Mouse (Mus musculus): ENCODE data around the gene Asna1. TPM values are rescaled to one million over a fixed set of nuclear protein-coding genes. Genes with fewer than 3 reads are reported as not detected.

Asna1 gene
- polyA plus RNA-seq (2021) = 159 TPM

DNA sequence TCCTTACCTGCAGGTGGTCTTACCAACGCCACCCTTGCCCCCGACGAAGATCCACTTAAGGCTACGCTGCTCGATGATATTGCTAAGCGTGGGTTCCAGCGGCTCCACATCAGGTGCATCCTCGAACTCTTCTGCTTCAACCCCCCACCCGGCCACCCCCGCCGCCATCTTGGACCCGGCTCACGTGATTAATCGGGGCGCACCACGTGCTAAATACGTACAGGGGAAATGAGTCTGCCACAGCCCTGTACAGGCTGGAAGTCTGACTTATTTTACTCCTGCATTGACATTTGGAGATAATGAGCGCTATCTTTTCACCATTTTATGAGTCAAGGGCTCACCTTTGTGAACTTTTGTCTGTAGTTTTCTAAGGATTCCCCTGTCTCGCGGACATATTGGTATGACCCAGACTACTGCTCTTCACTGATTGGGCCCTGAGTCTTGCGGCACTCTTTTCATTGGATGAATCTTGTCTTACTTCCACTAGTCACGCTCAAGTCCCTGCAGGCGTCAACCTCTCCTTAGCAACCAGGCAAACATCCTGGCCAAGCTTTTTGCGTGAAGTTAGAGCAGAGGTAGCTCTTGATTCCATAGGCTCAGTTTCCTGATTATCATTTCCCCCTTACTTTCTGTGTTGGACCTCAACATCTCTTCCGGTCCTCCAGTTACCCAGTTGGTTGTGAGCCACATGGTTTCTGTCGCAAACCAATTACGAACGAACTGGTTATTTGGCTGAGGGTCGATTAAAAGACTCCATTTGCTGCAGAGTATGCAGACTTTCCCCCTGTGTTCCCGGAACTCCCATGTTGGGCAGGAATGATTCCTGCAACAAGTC is at the start of gene Asna1:
TSS of gene Asna1 (minus strand) at position 184 of the 835 bp plus-strand sequence.
- DNase-seq (ENCODE audit: low read depth, low spot score) = peak; percentile 80
- no peaks in the 10 kb centered on the region for H3K27me3 ChIP-seq
- POLR2A ChIA-PET = interaction anchor here (1.4 to 1.9 kb wide), 3 partner anchors 8 to 49 kb away, joined by 3 to 9 read pairs (median 7); no protein-coding TSS in a partner anchor
- no peak for TF ChIP-seq CTCF (IDR thresholded peaks at IDR 0.05)
- CTCF ChIA-PET = interaction anchor here (0.9 to 2.0 kb wide), 3 partner anchors 11 to 46 kb away, joined by 4 to 8 read pairs (median 5); partner anchors contain the start of genes Dhps and Tnpo2
- ATAC-seq = peak; percentile 73
- in situ Hi-C loops (cut with MboI; ENCODE audit: low pct_unique_long_range_greater_than_20kb) = no loop called here

DNA sequence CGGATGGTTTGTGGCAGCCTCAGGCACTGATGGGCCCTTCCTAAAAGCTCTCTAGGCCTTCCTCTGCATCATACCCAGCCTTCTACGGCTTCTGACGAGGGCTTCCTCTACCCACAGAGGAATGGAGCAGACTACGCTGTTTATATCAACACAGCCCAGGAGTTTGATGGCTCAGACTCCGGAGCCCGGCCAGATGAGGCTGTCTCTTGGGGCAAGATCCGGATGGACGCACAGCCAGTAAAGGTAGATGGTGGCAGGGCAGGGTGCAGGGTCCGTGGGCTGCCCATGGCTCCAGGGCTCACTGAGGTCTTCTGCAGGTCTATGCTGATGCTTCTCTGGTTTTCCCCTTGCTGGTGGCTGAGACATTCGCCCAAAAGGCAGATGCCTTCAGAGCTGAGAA is 49.5 kb upstream of the Asna1 start:
- no peak for TF ChIP-seq CTCF (IDR thresholded peaks at IDR 0.05)
- ChIA-PET POLR2A (no interaction called here), CTCF (no interaction called here)
- no peak for DNase-seq (ENCODE audit: low read depth, low spot score)
- no peaks in the 10 kb centered on the region for H3K27me3 ChIP-seq
- ATAC-seq = no peak
- in situ Hi-C loops (cut with MboI; ENCODE audit: low pct_unique_long_range_greater_than_20kb) = no loop called here

DNA sequence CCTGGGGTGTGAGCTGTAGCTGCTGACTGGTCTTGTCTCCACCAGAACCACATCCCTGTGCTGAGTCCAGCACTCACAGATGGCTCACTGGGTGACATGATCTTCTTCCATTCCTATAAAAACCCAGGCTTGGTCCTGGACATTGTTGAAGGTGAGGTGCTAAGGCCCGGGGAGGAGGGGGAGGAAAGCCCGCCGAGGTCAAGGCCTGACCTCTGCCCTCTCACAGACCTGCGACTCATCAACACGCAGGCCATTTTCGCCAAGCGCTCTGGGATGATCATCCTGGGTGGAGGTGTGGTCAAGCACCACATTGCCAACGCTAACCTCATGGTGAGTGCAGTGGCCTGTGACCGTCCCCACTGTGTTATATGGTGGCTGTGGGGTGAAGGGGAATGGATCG is 49.1 kb upstream of the Asna1 start:
- POLR2A ChIA-PET = no interaction called here
- CTCF ChIA-PET = no interaction called here
- DNase-seq (ENCODE audit: low read depth, low spot score) (no peak), ATAC-seq (no peak)
- H3K27me3 ChIP-seq = no peaks in the 10 kb centered on the region
- in situ Hi-C loops (cut with MboI; ENCODE audit: low pct_unique_long_range_greater_than_20kb) = no loop called here
- no peak for TF ChIP-seq CTCF (IDR thresholded peaks at IDR 0.05)

DNA sequence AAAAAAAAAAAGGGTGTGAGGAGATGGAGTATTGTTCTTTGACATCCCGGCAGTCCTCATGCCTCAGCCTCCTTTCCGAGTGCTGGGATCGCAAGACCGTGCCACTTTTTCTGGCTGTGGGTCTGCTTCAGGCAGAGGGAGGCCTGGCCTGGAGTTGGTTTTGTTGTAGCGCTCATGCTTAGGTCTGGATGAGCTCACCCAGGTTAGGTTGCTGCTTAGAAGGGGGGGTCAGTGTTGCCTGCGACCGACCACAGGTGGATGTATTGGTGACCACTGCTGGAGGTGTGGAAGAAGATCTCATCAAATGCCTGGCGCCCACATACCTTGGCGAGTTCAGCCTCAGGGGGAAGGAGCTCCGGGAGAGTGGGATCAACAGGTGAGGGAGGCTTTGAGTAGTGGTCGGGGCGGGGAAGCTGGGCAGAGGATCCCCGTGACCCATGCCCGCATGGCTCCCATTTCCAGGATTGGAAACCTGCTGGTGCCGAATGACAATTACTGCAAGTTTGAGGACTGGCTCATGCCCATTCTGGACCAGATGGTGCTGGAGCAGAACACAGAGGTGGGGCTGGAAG is 48.0 kb upstream of the Asna1 start:
- ATAC-seq = no peak
- CTCF ChIA-PET = interaction anchor here (1.2 kb wide), 1 partner anchor 10 kb away, joined by 3 read pairs; no protein-coding TSS in a partner anchor
- DNase-seq (ENCODE audit: low read depth, low spot score) = no peak
- in situ Hi-C loops (cut with MboI; ENCODE audit: low pct_unique_long_range_greater_than_20kb) = no loop called here
- no peaks in the 10 kb centered on the region for H3K27me3 ChIP-seq
- TF ChIP-seq CTCF (IDR thresholded peaks at IDR 0.05) = no peak
- POLR2A ChIA-PET = no interaction called here

DNA sequence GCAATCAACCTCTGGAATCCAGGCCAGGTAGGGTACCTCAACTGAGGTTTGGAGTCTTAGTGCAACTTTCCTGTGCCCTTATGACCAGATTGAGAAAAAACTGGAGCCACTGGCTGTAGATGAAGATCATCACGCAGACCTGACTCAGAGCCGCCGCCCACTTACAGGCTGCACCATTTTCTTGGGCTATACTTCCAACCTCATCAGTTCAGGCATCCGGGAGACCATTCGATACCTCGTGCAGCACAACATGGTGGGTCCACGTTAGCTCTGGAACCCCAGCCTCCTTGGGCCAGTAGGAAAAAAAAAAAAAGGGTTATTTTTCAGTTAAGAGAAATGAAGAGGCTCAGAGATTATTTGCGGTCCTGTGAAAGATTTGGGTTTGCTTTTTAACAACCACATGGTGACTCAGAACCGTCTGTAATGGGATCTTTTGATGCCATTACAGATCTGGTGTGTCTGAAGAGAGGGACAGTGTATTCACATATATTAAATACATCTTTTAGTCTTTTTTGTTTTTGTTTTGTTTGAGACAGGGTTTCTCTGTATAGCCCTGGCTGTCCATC is 47.4 kb upstream of the Asna1 start:
- no peak for DNase-seq (ENCODE audit: low read depth, low spot score)
- in situ Hi-C loops (cut with MboI; ENCODE audit: low pct_unique_long_range_greater_than_20kb) = no loop called here
- CTCF ChIA-PET = interaction anchor here (1.3 to 2.6 kb wide), 2 partner anchors 12 to 47 kb away, joined by 5 read pairs; partner anchors contain the start of genes Asna1 and Fbxw9
- no peak for TF ChIP-seq CTCF (IDR thresholded peaks at IDR 0.05)
- ATAC-seq = no peak
- H3K27me3 ChIP-seq = no peaks in the 10 kb centered on the region
- POLR2A ChIA-PET = no interaction called here

DNA sequence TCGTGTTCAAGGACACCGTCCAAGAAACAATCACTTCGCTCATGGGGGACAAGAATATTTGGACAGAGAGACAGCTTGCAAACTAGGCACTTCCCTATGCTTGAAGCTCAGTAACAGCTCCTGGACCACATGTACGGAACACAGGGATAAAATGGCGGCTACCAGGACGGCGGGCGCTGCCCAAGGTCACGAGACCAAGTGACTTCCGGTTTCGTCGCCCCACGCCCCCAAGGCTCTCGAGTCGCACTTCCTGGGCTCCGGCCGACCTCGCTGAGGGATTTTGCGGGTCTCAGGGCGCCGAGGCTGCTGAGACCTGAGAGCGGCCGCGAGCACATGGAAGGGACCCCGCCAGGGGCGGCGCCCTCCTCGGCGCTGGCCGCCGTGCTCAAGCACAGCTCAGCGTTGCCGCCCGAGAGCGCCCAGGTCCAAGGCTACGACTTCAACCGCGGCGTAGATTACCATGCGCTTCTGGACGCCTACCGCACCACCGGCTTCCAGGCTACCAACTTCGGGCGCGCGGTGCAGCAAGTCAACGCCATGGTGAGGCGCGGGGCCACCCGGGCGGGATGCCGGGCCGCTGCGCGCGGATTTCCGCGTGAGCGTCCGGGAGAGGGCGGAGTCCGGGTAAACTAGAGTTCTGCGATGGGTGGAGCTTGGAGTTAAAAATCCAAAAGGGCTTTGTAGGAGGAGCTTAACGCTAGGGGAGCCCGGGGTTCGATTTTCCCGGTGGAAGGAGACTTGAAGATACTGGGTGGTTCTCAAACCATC is 46.6 kb upstream of the Asna1 start, which contains the start of gene Dhps:
TSS of gene Dhps (plus strand) at position 244 of the 768 bp plus-strand sequence.
- in situ Hi-C loops (cut with MboI; ENCODE audit: low pct_unique_long_range_greater_than_20kb) = no loop called here
- TF ChIP-seq CTCF (IDR thresholded peaks at IDR 0.05) = no peak
- CTCF ChIA-PET = interaction anchor here (0.8 to 2.6 kb wide), 4 partner anchors 11 to 46 kb away, joined by 3 to 5 read pairs (median 4); partner anchors contain the start of genes Asna1 and Fbxw9
- DNase-seq (ENCODE audit: low read depth, low spot score) = no peak
- no peaks in the 10 kb centered on the region for H3K27me3 ChIP-seq
- POLR2A ChIA-PET = interaction anchor here (0.6 to 1.4 kb wide), 6 partner anchors 9 to 499 kb away, joined by 3 to 6 read pairs (median 3); no protein-coding TSS in a partner anchor
- ATAC-seq = peak; percentile 68

DNA sequence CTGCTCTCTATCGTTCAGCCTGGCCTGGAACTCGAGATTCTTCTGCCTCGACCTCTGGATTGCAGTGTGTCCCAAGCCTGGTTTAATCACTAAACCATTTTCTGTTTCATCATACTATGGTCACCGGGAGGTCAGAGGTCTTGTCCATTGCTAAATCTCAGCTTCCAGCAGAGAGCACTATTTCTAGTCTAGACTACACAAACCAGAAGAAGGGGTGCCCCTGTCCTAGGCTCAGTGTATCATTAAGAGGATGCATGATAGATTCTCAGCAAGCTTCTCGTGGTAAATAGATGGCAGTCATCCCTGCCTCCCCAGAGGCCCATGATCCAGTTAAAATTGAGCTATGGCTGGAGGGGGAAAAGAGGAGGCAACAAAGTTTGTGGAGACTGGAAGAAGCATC is 46.0 kb upstream of the Asna1 start:
- in situ Hi-C loops (cut with MboI; ENCODE audit: low pct_unique_long_range_greater_than_20kb) = no loop called here
- H3K27me3 ChIP-seq = no peaks in the 10 kb centered on the region
- no peak for DNase-seq (ENCODE audit: low read depth, low spot score)
- TF ChIP-seq CTCF (IDR thresholded peaks at IDR 0.05) = no peak
- ChIA-PET POLR2A (interaction anchor here (0.6 to 1.8 kb wide), 7 partner anchors 8 to 500 kb away, joined by 3 to 6 read pairs (median 3); partner anchors contain the start of gene Fbxw9), CTCF (interaction anchor here (0.8 to 2.6 kb wide), 4 partner anchors 10 to 46 kb away, joined by 3 to 5 read pairs (median 4); partner anchors contain the start of genes Asna1 and Fbxw9)
- peak; percentile 45 for ATAC-seq

DNA sequence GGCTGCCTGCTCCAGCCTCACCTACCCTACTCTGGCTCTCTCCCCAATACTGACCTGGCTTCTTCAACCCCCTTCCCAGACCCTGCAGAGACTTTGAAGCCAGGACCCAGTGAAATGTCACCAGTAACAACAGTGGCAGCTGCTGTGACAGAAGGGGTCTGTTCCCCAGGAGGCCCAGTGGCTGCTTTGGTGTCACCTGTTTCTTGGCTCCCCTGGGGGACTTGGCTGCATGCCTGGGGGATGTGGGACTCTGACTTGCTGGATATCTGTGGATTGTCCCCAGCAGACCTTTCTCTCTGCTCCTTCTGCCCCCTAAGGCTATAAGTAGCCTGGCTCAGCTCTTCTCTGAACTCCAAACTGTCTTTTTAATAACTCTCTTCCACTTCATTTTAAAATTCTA is 42.9 kb upstream of the Asna1 start, which contains the start of gene Gm5741:
TSS of gene Gm5741 (minus strand) at position 1 of the 400 bp plus-strand sequence.
- POLR2A ChIA-PET = interaction anchor here (1.1 to 1.5 kb wide), 2 partner anchors 30 to 93 kb away, joined by 3 to 5 read pairs; no protein-coding TSS in a partner anchor
- in situ Hi-C loops (cut with MboI; ENCODE audit: low pct_unique_long_range_greater_than_20kb) = no loop called here
- TF ChIP-seq CTCF (IDR thresholded peaks at IDR 0.05) = no peak
- no peak for ATAC-seq
- DNase-seq (ENCODE audit: low read depth, low spot score) = no peak
- H3K27me3 ChIP-seq = no peaks in the 10 kb centered on the region
- CTCF ChIA-PET = interaction anchor here (0.8 to 1.4 kb wide), 3 partner anchors 8 to 22 kb away, joined by 3 to 4 read pairs (median 4); no protein-coding TSS in a partner anchor

DNA sequence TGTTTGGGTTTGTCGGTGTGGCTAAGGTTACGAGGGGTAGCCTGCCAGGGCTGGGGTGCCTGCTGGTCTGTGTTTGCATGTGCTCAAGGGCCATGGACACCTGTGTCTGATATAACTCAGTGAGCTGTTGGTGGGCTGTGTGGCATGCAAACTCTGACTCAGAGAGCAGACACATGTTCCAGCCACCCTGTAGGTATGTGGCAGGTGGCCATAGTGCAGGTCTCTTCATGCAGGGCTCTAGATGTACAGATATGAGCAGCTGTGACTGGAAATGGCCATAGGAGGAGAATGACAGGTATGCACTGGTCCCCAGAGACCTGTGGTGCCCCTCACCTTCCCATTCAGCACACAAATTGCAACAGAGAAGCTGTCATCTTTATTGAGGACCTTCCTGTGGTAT is 42.1 kb upstream of the Asna1 start:
- DNase-seq (ENCODE audit: low read depth, low spot score) = no peak
- CTCF ChIA-PET = interaction anchor here (1.1 to 1.4 kb wide), 2 partner anchors 9 to 10 kb away, joined by 4 read pairs; no protein-coding TSS in a partner anchor
- H3K27me3 ChIP-seq = no peaks in the 10 kb centered on the region
- POLR2A ChIA-PET = interaction anchor here (1.1 to 1.5 kb wide), 2 partner anchors 29 to 92 kb away, joined by 3 to 5 read pairs; no protein-coding TSS in a partner anchor
- in situ Hi-C loops (cut with MboI; ENCODE audit: low pct_unique_long_range_greater_than_20kb) = no loop called here
- no peak for ATAC-seq
- no peak for TF ChIP-seq CTCF (IDR thresholded peaks at IDR 0.05)

Measured in Patski (cell line).